Mouse (Mus musculus) retina, embryonic 14.5 days (tissue): Measurements from ENCODE around the gene Ccl26.
"Not testable (repeated sequence)": the region's sequence is repeated elsewhere in the genome, so short reads cannot be mapped to it uniquely, and the experiment has no call there.

ENCODE experiments used
- DNase-seq: peaks from one replicate; pipeline ENCODE4 v3.0.0-alpha.2; 2015; ENCODE audit warnings: low spot score

Ccl26 gene

GRCm38 (mm10) chr5:135563469-135563868 lies at the start of gene Ccl26:
TSS of gene Ccl26 (minus strand) at chr5:135563569.
- no peak for DNase-seq

DNA sequence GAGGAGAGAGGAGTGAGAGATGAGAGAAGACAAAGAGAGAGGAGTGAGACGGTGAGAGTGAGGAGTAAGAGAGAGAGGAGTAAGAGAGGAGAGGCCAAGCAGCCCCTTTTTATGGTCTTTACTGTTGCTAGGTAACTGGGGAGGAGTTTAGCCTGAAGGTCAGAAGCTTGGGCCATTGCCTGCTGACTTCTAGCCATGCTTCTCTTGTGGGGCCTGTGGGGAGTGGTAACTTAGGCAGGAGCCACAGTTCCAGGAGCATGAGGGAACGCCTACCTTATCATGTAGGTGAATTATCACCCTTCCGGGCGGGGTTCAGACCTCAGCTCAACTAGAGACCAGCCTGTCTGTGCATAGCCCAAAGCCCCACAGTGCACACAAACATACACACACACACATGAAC lies 46.4 kb upstream of the Ccl26 start:
- no peak for DNase-seq

- no peak for DNase-seq
Measured at GRCm38 (mm10) chr5:135607581-135607980, 44.2 kb upstream of the Ccl26 start.

DNA sequence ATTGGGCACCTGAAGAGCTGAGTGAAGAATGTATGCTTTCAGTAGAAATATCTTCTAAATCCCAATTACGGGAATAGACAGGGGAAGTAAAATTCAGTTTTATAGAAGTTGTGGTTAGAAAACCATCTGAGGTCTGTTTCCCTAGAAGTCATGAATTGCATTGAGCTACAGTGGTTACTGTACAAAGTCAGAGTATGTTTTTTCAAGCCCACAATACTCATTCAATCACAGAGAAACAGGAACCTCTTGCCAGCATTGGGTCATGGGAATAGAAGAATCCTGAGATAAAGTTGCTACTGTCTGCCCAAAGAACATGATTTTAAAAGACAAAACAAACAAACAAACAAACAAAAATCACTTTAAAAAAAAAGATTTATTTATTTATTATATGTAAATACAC lies 43.3 kb upstream of the Ccl26 start:
- not testable (repeated sequence) for DNase-seq

DNA sequence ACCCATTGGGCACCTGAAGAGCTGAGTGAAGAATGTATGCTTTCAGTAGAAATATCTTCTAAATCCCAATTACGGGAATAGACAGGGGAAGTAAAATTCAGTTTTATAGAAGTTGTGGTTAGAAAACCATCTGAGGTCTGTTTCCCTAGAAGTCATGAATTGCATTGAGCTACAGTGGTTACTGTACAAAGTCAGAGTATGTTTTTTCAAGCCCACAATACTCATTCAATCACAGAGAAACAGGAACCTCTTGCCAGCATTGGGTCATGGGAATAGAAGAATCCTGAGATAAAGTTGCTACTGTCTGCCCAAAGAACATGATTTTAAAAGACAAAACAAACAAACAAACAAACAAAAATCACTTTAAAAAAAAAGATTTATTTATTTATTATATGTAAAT lies 41.3 kb upstream of the Ccl26 start:
- DNase-seq: not testable (repeated sequence)

- DNase-seq: no peak
Measured at GRCm38 (mm10) chr5:135589996-135590784, 26.8 kb upstream of the Ccl26 start.

- no peak for DNase-seq
Measured at GRCm38 (mm10) chr5:135587764-135588163, 24.4 kb upstream of the Ccl26 start.

- DNase-seq: no peak
Measured at GRCm38 (mm10) chr5:135585691-135586090, 22.3 kb upstream of the Ccl26 start.

- no peak for DNase-seq
Measured at GRCm38 (mm10) chr5:135582330-135582729, 19.0 kb upstream of the Ccl26 start.

- no peak for DNase-seq
Measured at GRCm38 (mm10) chr5:135579331-135579751, 16.0 kb upstream of the Ccl26 start.

DNA sequence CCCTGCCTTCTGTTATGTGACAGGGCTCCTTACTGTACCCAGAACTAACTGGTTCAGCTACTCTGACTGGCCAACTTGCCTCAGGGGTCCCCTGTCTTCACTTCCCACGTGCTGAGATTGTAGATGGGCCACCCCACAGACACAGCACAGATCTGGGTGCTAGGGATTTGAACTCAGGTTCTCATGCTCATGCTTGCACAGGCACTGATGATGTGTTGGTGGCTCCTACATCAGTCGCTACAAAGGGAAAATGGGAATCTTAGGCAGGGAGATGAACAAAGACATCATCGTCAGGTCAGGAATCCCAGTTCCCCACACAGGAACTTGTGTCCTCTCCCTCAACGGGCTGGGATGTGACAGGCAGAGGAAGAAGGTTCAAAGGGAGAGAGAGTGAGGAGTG lies 12.7 kb upstream of the Ccl26 start:
- DNase-seq: no peak

DNA sequence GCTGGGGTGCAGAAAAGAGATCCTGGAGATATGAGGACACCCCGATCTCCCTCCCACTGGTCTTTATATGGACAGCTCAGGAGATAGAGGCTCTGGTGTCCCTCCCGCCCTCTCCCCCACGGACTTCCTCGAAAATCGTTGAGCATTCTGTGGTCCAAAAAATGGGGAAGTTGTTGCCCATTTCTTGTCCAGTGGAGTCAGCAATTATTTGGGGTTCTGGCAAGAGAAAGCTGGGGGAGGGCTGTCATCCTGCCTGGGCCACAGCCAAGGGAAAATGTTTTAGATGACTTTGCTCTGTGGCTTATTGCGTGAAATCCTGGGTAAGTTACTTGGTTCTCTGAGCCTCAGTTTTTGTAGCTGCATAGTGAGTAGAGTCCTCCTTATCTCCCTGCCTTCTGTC lies 9.6 kb upstream of the Ccl26 start, which contains the start of gene Ccl24:
Gene Ccl24 (minus strand): TSS at position 44 of the 400 bp plus-strand sequence.
- no peak for DNase-seq

DNA sequence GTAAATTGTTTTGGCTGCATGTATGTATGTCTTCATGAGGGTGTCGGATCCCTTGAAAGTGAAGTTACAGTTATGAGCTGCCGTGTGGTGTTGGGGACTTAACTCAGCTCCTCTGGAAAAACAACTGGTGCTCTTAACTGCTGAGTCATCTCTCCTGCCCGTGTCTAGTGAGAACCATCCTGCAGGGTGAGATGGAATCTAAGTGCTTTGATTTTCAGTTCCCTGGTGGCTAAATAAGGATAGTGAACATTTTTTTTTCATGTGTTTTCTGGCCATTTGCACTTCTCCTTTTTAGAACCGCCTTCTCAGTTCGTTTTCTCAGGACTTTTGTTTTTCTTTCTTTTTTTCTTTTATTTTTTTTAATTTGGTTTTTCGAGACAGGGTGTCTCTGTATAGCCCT lies 5.3 kb upstream of the Ccl26 start:
- no peak for DNase-seq

DNA sequence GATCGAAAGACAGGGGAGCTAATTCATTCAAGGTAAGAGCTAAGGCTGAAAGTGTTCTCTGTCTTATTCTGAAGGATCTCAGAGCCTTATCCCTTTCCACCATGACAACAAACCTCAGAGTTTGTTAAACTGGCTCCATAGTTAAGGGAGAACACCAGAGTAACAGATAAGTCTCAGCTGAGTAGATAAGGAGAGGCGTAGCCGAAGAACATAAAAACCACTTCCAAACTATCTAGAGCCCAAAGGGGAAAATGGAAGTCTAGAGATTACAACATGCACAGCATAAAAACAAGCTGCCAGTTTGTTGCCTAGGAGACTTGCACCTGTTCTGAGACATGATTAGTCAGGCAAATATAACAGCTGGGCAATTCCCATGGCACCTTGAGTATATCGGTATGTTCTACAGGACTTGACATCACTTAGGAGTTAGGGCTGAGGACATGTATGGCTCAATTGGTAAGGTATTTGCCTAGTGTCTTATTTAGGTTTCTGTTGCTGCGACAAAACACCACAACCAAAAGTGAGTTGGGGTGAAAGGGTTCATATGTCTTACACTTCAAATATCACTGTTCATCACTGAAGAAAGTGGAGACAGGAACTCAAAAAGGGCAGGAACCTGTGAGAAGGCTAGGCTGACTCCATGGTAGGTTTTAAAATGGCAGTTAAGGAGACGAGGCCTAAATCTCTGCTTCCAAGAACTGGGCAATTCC lies 4.3 kb upstream of the Ccl26 start:
- DNase-seq: no peak

- peak; percentile 43 for DNase-seq
Measured at GRCm38 (mm10) chr5:135557671-135558070, 5.7 kb downstream of the Ccl26 start.

DNA sequence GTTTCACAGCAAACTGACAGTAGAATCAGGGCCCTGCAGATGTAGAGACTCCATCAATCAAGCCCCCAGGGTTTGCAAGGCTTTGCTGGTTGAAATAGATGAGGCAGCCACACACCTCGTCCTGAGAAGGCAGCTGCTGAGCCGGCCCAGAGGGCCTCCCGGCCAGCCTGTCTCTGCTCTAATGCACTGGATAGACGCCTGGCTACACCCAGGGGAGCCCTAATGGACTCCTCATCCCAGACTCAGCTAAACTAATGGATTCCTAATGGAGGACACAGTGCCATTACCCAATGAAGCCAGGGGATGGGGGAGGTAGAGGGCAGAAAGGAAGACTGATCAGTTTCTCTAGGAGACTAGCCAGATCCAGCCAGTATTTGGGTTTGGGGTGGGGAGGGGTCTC lies 6.3 kb downstream of the Ccl26 start:
- peak; percentile 67 for DNase-seq

DNA sequence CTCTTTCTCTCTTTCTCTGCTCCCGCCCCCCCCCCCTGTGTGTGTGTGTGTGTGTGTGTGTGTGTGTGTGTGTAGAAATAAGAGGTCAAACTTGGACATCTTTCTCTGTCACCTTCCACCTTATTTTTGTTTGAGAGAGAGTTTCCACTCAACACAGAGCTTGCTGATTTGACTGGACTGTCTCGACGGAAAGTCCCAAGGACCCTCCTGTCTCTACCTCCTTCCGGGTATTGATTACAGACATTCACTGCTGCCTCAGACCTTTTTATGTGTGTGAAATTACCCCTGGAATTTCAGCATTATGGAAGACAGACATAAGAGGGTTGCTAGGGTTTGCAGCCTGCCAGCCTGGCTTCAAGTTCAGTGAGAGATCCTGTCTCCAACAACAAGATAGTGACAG lies 7.1 kb downstream of the Ccl26 start:
- no peak for DNase-seq

DNA sequence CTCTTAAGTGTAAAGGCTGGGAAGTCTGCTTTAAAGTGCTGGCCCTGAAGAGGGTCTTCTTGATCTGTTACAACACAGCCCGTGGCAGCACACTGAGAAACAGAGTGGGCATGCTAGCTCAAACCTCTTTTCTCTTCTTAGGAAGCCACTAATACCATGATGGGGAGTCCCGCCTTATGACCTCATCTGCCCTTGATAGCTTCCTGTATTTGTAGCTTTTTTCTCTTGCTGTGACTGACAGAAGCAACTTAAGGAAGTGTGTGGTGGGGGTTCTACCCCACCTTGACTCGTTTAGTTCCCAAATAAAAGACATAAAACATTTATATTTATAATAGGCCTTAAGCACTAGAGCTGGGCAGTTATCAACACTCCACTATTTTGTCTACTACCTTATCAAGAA lies 11.8 kb downstream of the Ccl26 start:
- no peak for DNase-seq

GRCm38 (mm10) chr5:135550910-135551309 lies 12.5 kb downstream of the Ccl26 start:
- DNase-seq: peak; percentile 56

- DNase-seq: no peak
Measured at GRCm38 (mm10) chr5:135547990-135548389, 15.4 kb downstream of the Ccl26 start.

DNA sequence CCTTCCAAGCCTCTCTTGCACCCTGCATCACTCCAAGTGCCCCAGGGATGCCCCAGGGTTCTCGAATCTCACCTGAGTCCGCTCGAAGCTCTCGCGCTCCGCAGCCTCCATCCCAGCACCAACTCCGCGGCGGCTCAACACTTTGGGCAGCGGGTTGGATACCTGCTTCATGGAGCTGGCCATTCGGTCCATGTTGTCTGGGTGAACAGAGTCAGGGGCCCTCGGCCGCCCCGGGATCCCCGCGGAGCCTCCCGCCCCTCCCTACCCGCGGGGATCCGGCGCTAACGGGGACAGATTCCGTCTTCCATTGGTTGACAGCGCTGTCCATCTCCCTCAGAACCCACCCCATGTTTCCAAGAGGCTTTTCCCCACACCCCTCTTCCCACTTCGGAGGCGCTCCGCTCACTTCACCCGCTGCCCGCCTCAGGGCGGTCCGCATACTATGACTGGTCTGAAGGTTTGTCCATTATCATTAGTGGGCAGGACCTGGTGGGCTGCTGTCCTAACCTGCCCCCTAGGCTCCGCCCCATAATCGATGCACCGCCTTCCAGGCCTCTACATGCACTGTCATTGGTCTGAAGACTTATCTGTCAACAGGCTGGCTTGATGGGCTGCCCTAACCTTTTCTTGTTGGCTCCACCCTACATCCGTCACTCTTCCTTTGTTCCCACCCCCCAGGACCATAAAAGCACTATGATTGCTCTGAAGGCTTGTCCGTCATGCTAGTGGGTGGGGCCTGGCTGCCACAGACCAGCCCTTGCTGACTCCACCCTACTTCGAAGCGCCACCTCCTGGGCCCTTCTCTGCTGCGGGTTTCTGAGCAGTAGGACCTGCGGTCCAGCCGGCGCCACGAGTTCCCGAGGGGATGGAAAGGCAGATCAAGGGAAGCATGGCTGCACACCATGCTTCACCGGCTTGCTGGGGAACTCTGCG lies 18.2 kb downstream of the Ccl26 start, which contains the start of gene Hip1:
Gene Hip1 (minus strand): TSS at position 256 of the 933 bp plus-strand sequence.
- peak; percentile 100 for DNase-seq

DNA sequence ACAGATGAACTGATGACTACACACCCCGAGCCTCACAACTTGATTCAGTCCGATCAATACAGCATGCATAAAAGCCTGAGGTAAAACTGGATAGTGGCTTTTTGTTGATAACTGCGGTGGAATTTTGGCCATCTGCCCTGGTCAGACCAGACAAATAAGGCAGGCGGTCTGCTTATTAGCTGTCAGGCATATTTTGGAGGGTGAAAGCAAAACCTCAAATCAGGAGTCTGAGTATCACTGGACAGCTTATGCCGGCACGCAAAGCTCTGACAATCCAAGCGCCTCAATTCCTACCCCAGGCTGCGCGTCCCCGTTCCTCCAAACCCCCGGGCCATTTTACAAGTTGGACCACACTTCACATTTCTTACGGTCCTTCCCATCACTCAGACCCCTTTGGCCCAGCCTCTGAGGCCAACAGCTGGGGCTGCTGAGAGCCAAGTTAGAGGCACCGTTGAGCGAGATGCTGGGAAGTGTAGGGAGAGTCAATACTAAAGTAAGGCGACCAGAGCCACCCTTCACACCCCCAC lies 19.3 kb downstream of the Ccl26 start:
- peak; percentile 25 for DNase-seq
